Mouse (Mus musculus) testis, postnatal 14 days (tissue): ENCODE data around the gene Srrt.
"Not testable (repeated sequence)": the region's sequence is repeated elsewhere in the genome, so short reads cannot be mapped to it uniquely, and the experiment has no call there.

ENCODE experiments used
- DNase-seq: peaks from one replicate; pipeline ENCODE4 v3.0.0; 2021; ENCODE audit warnings: low spot score

Gene Srrt

DNA sequence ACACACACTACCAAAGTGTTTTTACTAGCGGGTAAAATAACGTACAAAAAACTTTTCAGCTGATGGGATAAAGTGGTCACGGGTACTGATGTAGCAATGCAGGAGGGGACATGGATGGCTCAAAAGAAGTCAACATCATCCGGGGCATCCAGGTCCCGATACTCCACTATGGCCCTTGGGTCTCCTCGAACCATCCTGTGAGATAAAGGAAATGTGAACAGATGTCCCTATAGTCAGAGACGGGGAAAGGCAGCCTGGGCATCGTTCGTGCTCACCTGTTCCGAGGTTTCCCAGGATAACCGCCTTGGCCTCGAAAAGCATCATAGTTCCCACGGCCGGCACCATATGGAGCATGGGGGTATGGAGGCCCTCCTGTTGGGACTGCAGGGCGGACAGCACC is 11.8 kb downstream of the Srrt start:
- DNase-seq = no peak

DNA sequence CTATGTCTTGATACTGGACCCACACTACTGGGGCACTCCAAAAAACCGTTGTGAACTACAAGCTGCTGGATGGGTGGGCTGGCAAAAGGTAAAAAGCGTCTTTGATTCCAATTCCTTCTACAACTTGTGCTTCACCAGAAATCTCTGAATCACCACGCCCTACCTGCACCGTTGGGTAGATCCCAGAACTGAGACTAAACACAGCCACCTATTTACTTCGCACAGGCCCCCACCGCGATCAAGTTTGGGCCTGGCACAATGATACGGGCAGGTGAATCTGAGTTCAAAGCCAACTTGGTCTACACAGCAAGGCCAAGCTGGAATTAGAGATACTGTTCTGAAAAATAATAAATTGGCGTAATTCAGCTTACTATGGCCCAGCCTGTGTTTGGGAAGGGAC is 12.2 kb downstream of the Srrt start:
- DNase-seq = no peak

- DNase-seq = no peak
Measured at GRCm38 (mm10) chr5:137294744-137295093, 12.8 kb downstream of the Srrt start.

DNA sequence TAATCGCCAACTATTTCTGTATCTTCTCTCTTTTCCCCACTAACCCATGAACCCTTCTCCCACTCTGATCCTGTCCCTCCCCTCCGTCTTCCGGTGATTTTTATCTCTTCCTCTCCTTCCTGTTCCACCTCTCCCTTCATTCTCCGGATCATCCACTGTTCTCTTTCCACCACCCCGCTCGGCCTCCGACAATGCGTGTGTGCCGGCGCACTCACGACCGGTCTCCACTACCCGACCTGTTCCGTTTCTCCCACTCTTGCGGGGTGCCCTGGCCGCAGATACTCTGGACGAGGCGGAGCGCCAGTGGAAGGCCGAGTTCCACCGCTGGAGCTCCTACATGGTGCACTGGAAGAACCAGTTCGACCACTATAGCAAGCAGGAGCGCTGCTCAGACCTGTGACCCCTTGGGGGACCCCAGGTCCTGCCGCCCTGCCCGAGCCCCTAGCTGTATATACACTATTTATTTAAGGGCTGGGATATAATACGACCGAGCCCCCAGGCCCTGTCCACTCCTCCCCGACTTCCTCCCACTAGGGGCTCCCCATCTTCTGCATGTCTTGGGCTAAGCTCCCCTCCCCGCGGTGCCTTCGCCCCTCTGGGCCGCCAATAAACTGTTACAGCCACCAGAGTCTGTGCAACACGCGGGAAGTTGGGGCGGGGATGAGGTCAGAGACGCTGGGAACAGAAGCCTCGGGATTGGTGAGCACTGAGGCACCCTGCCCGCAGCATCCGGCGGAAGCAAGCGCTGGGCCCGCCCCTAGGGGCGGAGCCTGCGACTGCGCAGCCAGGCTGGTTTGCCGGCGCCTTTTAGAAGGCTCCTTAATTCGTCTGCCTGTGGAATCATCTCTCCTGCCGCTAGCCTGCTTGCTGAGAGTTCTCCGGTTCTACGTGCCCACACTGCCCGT is 13.4 kb downstream of the Srrt start, which contains the start of gene Ufsp1:
Gene Ufsp1 (plus strand): TSS at position 791 of the 905 bp plus-strand sequence.
- DNase-seq = peak; percentile 94

GRCm38 (mm10) chr5:137293282-137293681 is 14.2 kb downstream of the Srrt start:
- DNase-seq = peak; percentile 70

DNA sequence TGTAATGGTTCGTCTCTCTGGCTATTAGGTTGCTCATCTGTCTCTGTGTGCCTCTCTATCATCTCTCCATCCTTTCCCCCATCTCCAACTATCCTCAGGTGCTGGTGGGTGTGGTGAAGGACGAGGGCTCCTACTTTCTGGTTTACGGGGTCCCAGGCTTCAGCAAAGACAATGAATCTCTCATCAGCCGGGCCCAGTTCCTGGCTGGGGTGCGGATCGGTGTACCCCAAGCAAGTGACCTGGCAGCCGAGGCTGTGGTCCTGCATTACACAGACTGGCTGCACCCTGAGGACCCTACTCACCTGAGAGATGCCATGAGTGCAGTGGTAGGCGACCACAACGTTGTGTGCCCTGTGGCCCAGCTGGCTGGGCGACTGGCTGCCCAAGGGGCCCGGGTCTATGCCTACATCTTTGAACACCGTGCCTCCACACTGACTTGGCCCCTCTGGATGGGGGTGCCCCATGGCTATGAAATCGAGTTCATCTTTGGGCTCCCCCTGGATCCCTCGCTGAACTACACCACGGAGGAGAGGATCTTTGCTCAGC is 16.0 kb downstream of the Srrt start:
- no peak for DNase-seq

DNA sequence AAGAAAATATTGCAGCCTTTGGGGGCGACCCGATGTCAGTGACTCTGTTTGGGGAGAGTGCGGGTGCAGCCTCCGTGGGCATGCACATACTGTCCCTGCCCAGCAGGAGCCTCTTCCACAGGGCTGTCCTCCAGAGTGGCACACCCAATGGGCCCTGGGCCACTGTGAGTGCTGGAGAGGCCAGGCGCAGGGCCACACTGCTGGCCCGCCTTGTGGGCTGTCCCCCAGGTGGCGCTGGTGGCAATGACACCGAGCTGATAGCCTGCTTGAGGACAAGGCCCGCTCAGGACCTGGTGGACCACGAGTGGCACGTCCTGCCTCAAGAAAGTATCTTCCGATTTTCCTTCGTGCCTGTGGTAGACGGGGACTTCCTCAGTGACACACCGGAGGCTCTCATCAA is 16.8 kb downstream of the Srrt start:
- DNase-seq = no peak

- no peak for DNase-seq
Measured at GRCm38 (mm10) chr5:137289591-137290365, 17.7 kb downstream of the Srrt start.

DNA sequence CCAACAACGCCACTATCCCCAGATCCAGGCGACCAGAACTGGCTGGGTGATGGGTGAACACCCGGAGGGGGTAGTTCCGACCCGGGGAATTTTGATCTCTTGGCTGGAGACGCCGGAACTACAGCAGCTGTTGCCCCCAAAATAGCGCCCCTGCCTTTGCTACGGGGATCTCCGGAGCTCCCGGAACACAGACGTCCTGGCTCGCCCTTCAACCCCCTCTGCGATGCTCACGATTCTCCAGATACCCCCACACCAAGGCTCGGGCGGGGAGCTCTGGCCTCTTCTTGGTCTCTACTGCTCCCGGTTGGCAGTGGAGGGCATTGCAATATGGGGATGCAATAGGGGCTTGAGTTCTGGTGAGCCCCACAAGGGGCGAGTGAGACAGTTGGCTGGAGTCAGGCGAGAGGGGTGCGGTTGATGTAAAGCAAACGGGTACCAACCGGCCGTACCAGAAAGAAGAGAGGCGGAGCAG is 18.4 kb downstream of the Srrt start:
- DNase-seq = no peak

DNA sequence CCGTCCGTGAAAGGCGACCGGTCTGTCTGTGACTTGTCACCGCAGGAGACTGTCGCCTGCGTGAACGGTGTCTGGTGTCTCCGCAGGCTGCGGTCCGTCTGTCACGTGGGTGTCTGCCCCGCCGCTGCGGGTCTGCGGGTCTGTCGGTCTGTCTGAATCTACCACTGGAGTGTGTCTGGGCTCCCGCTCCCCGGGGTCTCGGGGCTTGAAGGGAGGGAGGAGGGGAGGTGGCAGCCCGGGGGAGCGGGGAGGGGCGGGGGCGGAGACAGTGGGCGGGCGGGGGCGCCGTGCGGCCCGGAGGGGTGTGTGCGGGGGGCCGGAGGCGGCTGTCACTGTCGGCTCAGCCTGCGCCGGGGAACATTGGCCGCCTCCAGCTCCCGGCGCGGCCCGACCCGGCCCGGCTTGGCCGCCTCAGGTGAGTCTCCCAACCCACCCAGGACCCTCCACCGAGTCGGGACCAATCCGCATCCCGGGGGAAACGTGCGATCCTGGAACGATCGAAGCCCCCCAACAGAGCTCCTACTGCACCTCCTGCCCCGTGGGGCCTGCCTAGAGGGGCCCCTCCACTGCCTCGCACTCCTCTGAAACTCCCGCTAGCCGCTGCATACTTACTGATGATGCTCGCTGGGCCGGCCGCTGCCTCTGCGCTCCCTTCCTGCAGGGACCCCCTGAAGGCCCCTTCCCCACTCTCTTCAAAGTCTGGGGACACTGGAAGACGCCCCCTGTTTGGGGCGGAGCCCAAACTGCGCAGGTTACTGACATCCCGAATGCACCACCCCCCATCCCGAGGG is 19.3 kb downstream of the Srrt start:
- DNase-seq = no peak

DNA sequence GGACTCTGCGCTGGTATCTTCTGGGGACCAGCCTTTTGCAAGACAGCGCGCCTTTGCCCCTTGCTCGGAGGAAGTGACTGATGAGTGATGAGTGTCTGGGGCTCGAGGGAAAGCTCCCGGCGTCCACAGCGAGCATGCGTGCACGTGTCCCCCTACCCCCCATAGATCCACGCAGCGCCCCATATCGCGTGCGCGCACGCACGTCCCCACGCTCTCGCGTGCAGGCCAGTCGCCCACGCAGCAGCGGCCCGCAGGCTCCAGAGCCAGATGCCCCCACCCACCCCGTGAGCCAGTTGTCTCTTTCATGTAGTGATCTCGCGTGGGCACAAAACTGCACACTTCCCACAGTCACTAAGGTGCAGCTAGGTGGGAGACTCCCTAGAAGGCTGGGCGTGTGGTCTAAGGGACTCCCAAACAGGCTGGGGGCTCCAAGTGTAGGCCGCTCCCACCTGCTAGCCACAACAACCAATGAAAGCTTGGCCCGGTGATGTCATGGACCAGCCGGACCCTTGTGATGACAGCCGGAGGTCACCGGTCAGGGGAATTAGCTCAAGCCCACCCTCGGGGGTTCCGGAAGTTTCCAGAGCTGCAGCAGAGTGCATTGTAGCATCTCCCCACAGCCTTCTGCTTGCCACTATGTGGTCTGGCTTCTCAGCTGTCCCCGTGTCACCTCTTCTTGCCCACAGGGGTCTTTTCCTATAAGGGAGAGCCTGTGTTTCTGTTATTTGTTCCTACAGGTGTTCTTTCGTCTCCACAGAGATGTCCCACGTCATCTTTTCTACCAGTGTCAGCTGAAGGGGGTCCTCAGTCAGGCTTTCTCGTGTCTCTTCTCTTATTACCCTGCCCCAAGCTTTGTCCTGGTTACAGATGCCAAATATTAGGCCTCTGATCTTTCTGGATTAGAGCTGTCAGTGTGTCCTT is 20.2 kb downstream of the Srrt start, which contains the start of gene Ache:
Gene Ache (plus strand): TSS at position 488 of the 921 bp plus-strand sequence.
- DNase-seq = no peak

GRCm38 (mm10) chr5:137286655-137287031 is 20.8 kb downstream of the Srrt start:
- peak; percentile 67 for DNase-seq

GRCm38 (mm10) chr5:137285986-137286385 is 21.5 kb downstream of the Srrt start:
- no peak for DNase-seq

DNA sequence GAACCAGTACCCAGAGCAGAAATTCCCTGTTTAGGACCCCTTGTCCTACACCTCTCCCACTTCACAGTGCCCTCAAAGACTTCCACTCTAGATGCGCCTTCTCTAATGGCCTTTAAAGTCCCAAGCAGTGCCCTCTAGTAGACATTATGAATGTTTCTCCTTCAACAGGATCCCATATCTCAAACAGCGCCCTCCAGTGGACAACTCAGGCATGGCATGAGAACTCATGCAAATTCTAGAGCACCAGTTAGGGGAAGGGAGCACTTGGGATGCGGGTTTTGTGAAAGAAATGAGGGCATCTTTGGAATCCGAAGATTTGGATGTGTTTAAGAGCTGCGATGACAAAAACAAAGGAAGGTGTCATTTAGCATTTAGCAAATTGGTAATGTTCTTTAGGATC is 22.4 kb downstream of the Srrt start:
- peak; percentile 63 for DNase-seq

GRCm38 (mm10) chr5:137284411-137284810 is 23.1 kb downstream of the Srrt start:
- DNase-seq = not testable (repeated sequence)

DNA sequence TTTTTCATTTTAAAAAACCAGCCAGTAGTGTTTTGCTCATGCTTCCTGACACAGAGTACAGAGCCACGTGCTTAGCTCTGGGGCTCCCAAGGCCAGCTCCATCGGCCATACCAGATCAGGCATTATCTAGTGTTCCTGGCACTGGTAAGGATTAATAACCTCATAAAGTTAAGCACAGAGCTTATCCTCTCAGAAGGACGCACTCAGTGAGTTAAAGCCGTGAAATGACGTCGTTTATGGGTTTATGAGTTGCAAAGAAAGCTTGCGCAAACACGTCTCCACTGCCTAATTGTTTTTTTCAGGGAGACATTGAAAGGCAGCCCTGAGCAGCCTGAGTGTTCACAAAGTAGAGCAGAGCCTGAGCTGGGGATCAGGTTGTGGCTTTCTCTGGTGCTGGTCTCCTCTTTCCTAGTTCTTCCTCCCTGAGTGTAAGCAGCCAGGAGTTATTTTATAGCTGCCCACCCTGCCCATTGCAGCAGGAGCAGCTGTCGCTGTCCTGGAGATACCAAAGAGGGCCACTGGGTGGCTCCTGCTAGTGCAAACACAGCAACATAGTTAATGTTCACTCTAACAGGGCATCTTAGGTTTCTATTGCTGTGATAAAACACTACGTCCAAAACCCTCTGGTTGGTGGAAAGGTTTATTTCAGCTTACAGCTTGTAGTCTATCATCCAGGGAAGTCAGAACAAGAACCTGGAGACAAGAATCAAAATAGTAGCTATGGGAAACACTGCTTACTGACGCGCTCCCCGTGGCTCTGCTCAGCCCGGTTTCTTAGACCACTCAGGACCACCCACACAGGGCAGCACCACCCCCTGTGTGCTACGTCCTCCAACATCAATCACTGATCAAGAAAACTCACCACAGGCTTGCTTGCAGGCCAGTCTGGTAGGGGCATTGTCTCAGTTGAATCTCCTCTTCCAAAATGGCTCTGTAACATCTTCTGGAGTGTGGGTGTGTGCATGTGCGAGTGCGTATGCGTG is 29.8 kb downstream of the Srrt start:
- DNase-seq = no peak

DNA sequence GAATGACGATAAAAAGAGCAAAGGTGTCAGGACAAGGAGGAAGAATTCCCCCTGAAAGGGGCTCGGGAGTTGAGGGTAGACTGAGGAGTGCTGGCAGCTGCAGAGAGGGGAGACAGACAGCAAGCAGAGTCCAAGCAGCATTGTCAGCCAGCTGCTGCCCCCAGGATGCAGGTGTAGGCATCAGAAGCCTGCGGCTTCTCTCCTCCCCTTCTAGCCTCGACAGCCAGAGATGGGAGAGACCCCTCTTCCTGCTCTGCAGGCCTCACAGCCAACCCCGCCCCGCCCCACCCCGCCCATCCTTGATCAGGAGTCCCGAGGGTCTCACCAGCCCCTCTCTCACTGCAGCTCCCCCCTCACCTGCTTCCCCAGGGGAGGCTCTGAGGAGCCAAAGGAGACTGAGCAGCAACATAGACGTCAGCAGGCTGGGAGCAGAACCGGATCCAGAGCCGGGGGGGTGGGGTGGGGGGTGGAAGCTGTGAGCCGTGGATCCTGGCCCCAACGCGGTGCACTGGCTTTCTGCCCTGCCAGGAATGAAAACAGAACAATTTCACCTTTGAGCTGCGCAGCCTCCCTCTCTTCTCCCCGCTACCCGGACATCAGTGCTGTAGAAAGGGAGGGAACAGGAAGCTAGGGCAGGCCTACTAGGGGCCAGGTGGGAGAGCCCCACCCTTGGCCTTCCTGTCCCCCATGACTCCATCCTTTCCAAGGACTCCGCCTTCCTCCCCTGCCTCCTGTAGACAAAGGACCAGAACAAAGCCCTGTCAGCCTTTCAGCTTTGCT is 39.2 kb downstream of the Srrt start:
- DNase-seq = no peak

DNA sequence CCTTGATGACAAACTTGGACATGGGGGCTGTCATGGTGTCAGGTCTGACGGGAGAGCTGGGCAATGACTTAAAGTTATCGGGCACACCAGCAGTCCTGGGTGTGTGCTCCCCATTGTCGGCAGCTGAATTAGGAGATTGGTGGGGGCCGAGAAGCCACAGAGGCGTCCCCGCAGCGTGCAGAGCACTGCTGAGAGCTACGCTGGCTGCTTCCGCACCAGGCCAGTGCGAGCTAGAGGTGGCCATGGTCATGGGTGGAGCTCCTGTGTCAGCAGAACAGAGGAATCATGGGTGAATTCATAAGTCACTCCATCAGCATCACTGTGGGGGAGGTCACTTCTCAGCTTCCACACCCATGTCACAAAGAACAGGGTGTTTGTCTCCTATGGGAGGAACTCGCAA is 42.7 kb downstream of the Srrt start:
- DNase-seq = no peak
